Mouse (Mus musculus): ENCODE results near the gene Map6.

GRCm38 (mm10) chr7:99290008-99290407 is 22.8 kb downstream of the Map6 start:
- no peak for TF ChIP-seq EP300 (IDR thresholded peaks at IDR 0.05; ENCODE audit: low read depth)
- no peak for TF ChIP-seq CTCF (IDR thresholded peaks at IDR 0.05; ENCODE audit: low read depth)

Measured in liver, embryonic 14.5 days (tissue).